Mouse (Mus musculus) midbrain, postnatal 0 days (tissue): ENCODE data around the gene Ttf1. TPM values are rescaled to one million over a fixed set of nuclear protein-coding genes. Genes with fewer than 3 reads are reported as not detected.
A peak's percentile ranks its signal among the peaks of the same experiment; 100 is the strongest.

ENCODE experiments used
- ATAC-seq: fragments of 200-750 bp; cut with Nextera tagmentation; 2 replicates; pipeline ENCODE4 v1.8.0; 2017; ENCODE audit warnings: moderate number of reproducible peaks, mild to moderate bottlenecking, moderate TSS enrichment, moderate library complexity; ENCODE audit not compliant: low FRiP score
- DNase-seq: peaks from one replicate; pipeline ENCODE4 v3.0.0-alpha.2; 2015; ENCODE audit warnings: low spot score
- H3K27ac ChIP-seq: fragments of 300-500 bp; sonication (generic); 2 replicates; pipeline ENCODE4 v1.5.1; 2014; ENCODE audit warnings: low read depth, mild to moderate bottlenecking, low read length, mixed read lengths
- H3K27me3 ChIP-seq: fragments of 300-500 bp; sonication (generic); 2 replicates; pipeline ENCODE4 v1.6.1; 2014; ENCODE audit warnings: low read length, control low read depth, mixed read lengths; ENCODE audit not compliant: insufficient read depth
- H3K36me3 ChIP-seq: fragments of 300-500 bp; sonication (generic); 2 replicates; pipeline ENCODE4 v1.6.1; 2014; ENCODE audit warnings: low read length, control low read depth, mixed read lengths; ENCODE audit not compliant: insufficient read depth
- H3K4me1 ChIP-seq: fragments of 300-500 bp; sonication (generic); 2 replicates; pipeline ENCODE4 v1.6.1; 2014; ENCODE audit warnings: mild to moderate bottlenecking, control low read depth, antibody characterized with exemption, low read length, mixed read lengths; ENCODE audit not compliant: insufficient read depth
- H3K4me2 ChIP-seq: fragments of 300-500 bp; sonication (generic); 2 replicates; pipeline ENCODE4 v1.6.1; 2014; ENCODE audit warnings: low read depth, mild to moderate bottlenecking, low read length, mixed read lengths; ENCODE audit not compliant: poor library complexity, severe bottlenecking
- H3K4me3 ChIP-seq: fragments of 300-500 bp; sonication (generic); 2 replicates; pipeline ENCODE4 v1.5.1; 2014; ENCODE audit warnings: low read depth, mild to moderate bottlenecking, low read length, moderate library complexity
- H3K9ac ChIP-seq: fragments of 300-500 bp; sonication (generic); replicated peaks from 2 replicates; pipeline ENCODE4 v1.6.1; 2014; ENCODE audit warnings: mild to moderate bottlenecking, low read length, moderate library complexity, mixed read lengths; ENCODE audit not compliant: poor library complexity, severe bottlenecking
- H3K9me3 ChIP-seq: fragments of 300-500 bp; sonication (generic); 2 replicates; pipeline ENCODE4 v1.6.1; 2016; ENCODE audit warnings: low read length, control low read depth
- CTCF ChIP-seq: IDR thresholded peaks from 2 replicates; pipeline ENCODE4 v1.5.1; 2016; ENCODE audit warnings: antibody characterized with exemption, mild to moderate bottlenecking
- WGBS: fragments of 180-500 bp; shearing (Covaris S2); extraction: QIAGEN DNeasy Blood & Tissue Kit; methylation state at CpG from one replicate; pipeline ENCODE4 v1.1.7; 2014; 5-methylcytosine and 5-hydroxymethylcytosine counted together
- polyA plus RNA-seq: library from polyadenylated mRNA; unstranded; fragments of >200 nt; fragmentation: Nextera tagmentation; extraction: Ambion mirVana; gene quantifications from 2 replicates; pipeline ENCODE4 v1.2.1, GENCODE M21; 2015
- total RNA-seq: library from RNA; depleted of rRNA; stranded (reverse); fragments of >200 nt; gene quantifications from 2 replicates; pipeline ENCODE4 v1.2.3, GENCODE M21; 2014

The Ttf1 gene
- total and polyA plus RNA-seq, 2 experiments from 2014 or later, result 3.1 to 4.9 TPM

- TF ChIP-seq CTCF, result no peak
- H3K4me1 ChIP-seq, result no peaks in the 10 kb centered on the region
- no peak overlapping the region for H3K4me2 ChIP-seq
- WGBS, result 29% methylated on average over 5 of the region's 5 CpGs
- no peaks in the 10 kb centered on the region for H3K36me3 ChIP-seq
- H3K27ac ChIP-seq, result no peak overlapping the region
- DNase-seq, result no peak
- no peak overlapping the region for H3K4me3 ChIP-seq
- ATAC-seq, result no peak
- H3K9me3 ChIP-seq, result no peaks in the 10 kb centered on the region
- H3K27me3 ChIP-seq, result peaks cover 8% of the 10 kb centered on the region; the same call in 1 of the 2 replicates
- H3K9ac ChIP-seq, result no peak overlapping the region
These were observed 20.3 kb upstream of the Ttf1 start for GRCm38 (mm10) chr2:29039741-29040140.

GRCm38 (mm10) chr2:29040594-29041476 lies 19.2 kb upstream of the Ttf1 start:
- H3K27ac ChIP-seq, result no peak overlapping the region
- no peaks in the 10 kb centered on the region for H3K36me3 ChIP-seq
- peaks cover 8% of the 10 kb centered on the region; the same call in 1 of the 2 replicates for H3K27me3 ChIP-seq
- no peak for TF ChIP-seq CTCF
- H3K4me3 ChIP-seq, result no peak overlapping the region
- H3K4me1 ChIP-seq, result peaks cover 7% of the 10 kb centered on the region; the same call in 1 of the 2 replicates
- ATAC-seq (no peak), DNase-seq (no peak)
- peak overlapping the region; percentile 19; the same call in 1 of the 2 replicates for H3K9ac ChIP-seq
- 19% methylated on average over 18 of the region's 18 CpGs for WGBS
- no peak overlapping the region for H3K4me2 ChIP-seq
- H3K9me3 ChIP-seq, result no peaks in the 10 kb centered on the region

DNA sequence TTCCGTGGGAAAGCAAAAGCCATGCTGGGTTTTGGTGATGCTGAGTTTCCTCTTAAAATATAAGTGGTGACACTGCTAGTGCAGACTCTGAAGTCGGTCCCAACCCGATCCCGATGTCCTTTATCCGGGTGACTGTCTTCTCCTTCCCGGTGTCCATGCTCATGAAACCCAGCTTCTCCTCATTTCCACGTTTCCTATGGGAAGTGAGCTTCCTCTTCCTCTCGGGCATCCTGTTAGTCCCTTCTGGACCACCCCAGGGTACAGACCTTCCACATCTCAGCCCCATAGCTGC lies 18.6 kb upstream of the Ttf1 start:
- no peaks in the 10 kb centered on the region for H3K36me3 ChIP-seq
- peaks cover 8% of the 10 kb centered on the region; the same call in 1 of the 2 replicates for H3K27me3 ChIP-seq
- H3K9ac ChIP-seq, result 0 out of 2 replicates have a peak overlapping the region, but pooled peaks have one; percentile 19
- H3K9me3 ChIP-seq, result no peaks in the 10 kb centered on the region
- no peak overlapping the region for H3K27ac ChIP-seq
- no peak overlapping the region for H3K4me3 ChIP-seq
- no peak overlapping the region for H3K4me2 ChIP-seq
- TF ChIP-seq CTCF, result no peak
- WGBS, result 24% methylated on average over 8 of the region's 8 CpGs
- peaks cover 10% of the 10 kb centered on the region; the same call in 1 of the 2 replicates for H3K4me1 ChIP-seq
- DNase-seq, result no peak
- ATAC-seq, result no peak

- no peak for ATAC-seq
- Histone ChIP-seq H3K27ac (no peak overlapping the region), H3K4me1 (peaks cover 10% of the 10 kb centered on the region; the same call in 1 of the 2 replicates), H3K9me3 (no peaks in the 10 kb centered on the region), H3K4me3 (no peak overlapping the region), H3K9ac (no peak overlapping the region), H3K36me3 (no peaks in the 10 kb centered on the region), H3K27me3 (peaks cover 8% of the 10 kb centered on the region; the same call in 1 of the 2 replicates), H3K4me2 (no peak overlapping the region)
- WGBS, result 90% methylated on average over 5 of the region's 5 CpGs
- TF ChIP-seq CTCF, result peak; percentile 49
- no peak for DNase-seq
These were observed 17.9 kb upstream of the Ttf1 start for GRCm38 (mm10) chr2:29042124-29042523.

- Histone ChIP-seq H3K4me1 (peaks cover 10% of the 10 kb centered on the region; the same call in 1 of the 2 replicates), H3K36me3 (no peaks in the 10 kb centered on the region), H3K9ac (no peak overlapping the region), H3K27ac (no peak overlapping the region), H3K27me3 (peaks cover 4% of the 10 kb centered on the region; the same call in 1 of the 2 replicates), H3K4me3 (no peak overlapping the region), H3K4me2 (peak overlapping the region; percentile 34), H3K9me3 (no peaks in the 10 kb centered on the region)
- DNase-seq (peak; percentile 46), ATAC-seq (no peak)
- WGBS, result 14% methylated on average over 16 of the region's 16 CpGs
- TF ChIP-seq CTCF, result no peak
These were observed 13.9 kb upstream of the Ttf1 start for GRCm38 (mm10) chr2:29046151-29046550.

DNA sequence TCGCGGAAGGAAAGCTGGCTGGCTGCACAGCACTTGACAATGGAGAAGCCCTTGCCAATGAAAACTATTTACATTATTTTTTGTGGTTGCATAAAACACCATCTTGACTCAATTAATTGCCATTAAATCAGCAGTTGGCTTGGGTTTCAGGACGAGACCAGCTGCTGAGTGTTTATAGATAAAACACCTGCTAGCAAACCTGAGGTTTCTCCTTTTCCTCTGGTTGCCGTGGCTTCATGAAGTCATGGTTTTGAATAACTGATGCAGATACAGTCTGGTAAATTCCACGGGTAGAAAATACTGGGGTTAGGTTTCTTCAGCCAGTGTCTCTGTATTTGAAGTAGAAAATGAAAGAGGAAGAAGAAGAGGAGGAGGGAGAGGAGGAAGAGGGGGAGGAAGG lies 8.1 kb upstream of the Ttf1 start:
- H3K4me3 ChIP-seq, result no peak overlapping the region
- DNase-seq (no peak), ATAC-seq (no peak)
- no peaks in the 10 kb centered on the region for H3K36me3 ChIP-seq
- H3K9ac ChIP-seq, result no peak overlapping the region
- peak overlapping the region; percentile 18; the same call in 1 of the 2 replicates for H3K27ac ChIP-seq
- H3K27me3 ChIP-seq, result peaks cover 11% of the 10 kb centered on the region; the same call in 1 of the 2 replicates
- no peak overlapping the region for H3K4me2 ChIP-seq
- H3K4me1 ChIP-seq, result 0 out of 2 replicates have a peak, but pooled peaks cover 2% of the 10 kb centered on the region
- no peak for TF ChIP-seq CTCF
- WGBS, result 25% methylated on average over 5 of the region's 5 CpGs
- H3K9me3 ChIP-seq, result no peaks in the 10 kb centered on the region
